Mouse (Mus musculus): ENCODE measurements around the gene Nosip.
A peak's percentile ranks its signal among the peaks of the same experiment; 100 is the strongest.
"Not testable (repeated sequence)": the region's sequence is repeated elsewhere in the genome, so short reads cannot be mapped to it uniquely, and the experiment has no call there.

The Nosip gene

DNA sequence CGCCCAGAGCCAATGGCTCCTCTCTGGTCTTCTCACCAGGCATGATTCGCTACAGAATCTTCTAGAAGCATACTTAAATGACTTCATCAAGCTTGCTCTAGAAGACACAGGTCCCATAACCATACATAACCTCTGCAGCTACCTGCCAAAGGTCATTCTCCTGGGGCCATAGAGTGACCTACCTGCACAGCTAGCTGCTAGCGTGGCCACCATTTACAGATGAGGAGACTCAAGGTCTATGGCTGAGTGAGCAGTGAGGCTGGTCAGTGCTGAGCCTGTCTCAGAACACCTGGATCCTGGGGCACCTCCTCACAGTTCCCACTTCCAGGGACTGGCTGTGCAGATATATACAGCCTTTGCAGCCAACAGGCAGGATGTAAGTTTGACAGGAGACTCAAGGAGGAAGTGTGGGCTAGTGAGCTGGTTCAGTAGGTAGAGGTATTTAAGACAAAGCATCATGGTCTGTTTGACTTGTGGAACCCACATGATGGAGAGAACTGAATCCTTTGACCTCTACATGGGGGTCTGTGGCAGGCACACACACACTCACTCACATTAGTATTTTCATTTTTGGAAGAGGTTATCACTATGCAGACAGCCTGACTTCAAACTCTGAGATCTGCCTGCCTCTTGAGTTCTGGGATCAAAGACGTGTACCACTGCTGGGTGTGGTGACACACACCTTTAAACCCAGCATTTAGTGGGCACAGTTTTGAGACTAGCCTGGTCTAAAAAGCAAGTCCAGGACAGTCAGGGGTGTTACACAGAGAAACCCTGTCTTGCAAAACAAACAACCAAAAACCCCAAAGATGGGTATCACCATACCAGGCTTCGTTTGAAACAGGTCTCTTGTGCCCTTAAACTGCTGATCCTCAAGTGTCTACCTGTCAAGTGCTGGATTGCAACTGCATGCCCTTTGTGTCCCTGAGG lies 57.8 kb downstream of the Nosip start:
- no peak for DNase-seq

DNA sequence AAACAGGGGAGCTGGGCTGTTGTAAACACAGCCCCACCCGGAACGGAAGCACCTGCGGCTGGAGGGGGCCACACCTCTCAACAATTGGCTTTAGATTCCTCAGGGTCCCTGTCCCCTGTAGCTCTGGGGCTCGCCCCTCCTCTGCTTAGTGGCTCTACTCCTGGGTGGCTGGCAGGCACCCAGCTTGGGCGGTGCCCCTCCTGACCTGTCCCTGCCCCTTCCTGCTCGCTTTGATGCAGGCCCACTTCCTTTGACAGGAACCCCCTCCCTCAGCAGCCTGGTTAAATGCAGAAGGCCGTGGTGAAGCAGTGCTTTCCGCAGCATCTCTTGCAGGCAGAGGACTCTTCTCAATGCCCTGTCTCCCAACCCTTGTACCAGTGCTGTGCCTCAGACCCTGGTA lies 59.2 kb downstream of the Nosip start:
- DNase-seq: no peak

GRCm38 (mm10) chr7:45121966-45122365 lies 59.7 kb downstream of the Nosip start:
- no peak for DNase-seq

DNA sequence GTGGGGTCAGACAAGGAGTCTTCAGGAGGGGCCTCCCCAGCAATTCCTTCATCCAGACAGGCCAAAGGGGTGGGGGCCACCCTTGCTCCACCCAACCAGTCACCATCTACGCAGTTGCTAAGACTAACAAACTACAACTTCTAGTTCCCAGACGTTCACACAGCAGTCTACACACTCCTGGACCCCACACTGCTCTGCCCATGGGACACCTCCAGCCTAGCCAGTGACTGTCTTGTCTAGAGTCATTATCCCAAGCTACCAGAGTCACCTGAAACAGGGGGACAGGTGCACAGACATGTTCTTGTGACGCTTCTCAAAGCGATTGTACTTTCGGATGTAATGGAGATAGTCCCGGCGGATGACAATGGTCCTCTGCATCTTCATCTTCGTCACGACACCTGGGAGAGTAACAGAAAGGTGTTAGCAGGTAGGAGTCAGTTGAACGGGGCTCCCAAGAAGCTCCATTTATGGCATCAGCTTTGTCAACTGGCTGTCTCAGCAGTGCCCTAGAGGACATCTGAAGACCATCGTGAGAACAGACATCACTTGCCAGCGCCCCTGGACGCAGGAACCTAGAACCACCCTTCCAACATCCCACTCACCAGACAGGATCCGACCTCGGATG lies 60.4 kb downstream of the Nosip start:
- DNase-seq: no peak

DNA sequence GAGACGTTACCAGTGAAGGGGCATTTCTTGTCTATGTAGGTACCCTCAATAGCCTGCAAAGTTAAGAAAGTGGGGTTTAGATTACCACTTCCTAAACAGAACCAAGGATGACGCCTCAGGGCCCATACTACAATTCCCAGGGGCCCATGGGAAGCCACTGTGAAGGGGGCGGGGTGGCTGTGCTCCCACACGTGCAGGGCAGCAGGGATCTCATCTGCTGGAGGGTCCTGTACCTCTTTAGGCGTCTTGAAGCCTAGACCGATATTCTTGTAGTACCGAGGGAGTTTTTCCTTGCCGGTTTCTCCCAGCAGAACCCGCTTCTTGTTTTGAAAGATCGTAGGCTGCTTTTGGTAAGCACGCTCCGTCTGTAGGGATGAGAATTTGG lies 60.9 kb downstream of the Nosip start:
- no peak for DNase-seq

- peak; percentile 99 for DNase-seq
These were observed 62.3 kb downstream of the Nosip start, which contains the start of gene Rps11 for GRCm38 (mm10) chr7:45124224-45125143. Rps11 (minus strand) TSS chr7:45124439.

- no peak for DNase-seq
These were observed 62.9 kb downstream of the Nosip start for GRCm38 (mm10) chr7:45125144-45125600.

DNA sequence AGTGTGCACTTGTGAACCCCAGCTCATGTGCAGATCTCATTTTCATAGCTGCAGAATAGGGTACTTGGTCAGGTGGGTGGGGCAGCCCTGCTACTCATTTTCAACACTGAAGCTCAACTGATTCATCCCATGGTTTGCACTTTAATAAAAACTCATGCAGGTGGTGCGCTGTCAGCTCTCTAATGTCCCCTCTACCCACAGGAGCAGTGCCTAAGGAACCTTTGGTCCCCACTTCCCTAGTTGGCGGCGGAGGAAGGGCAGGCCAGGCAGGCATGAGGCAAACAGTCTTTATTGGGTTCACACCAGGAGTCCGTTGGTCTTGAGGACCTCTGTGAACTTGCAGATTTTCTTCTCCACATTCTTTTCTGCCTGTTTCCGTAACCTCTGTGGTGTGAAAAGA lies 63.4 kb downstream of the Nosip start:
- DNase-seq: not testable (repeated sequence)

GRCm38 (mm10) chr7:45126147-45126843 lies 64.1 kb downstream of the Nosip start:
- no peak for DNase-seq

DNA sequence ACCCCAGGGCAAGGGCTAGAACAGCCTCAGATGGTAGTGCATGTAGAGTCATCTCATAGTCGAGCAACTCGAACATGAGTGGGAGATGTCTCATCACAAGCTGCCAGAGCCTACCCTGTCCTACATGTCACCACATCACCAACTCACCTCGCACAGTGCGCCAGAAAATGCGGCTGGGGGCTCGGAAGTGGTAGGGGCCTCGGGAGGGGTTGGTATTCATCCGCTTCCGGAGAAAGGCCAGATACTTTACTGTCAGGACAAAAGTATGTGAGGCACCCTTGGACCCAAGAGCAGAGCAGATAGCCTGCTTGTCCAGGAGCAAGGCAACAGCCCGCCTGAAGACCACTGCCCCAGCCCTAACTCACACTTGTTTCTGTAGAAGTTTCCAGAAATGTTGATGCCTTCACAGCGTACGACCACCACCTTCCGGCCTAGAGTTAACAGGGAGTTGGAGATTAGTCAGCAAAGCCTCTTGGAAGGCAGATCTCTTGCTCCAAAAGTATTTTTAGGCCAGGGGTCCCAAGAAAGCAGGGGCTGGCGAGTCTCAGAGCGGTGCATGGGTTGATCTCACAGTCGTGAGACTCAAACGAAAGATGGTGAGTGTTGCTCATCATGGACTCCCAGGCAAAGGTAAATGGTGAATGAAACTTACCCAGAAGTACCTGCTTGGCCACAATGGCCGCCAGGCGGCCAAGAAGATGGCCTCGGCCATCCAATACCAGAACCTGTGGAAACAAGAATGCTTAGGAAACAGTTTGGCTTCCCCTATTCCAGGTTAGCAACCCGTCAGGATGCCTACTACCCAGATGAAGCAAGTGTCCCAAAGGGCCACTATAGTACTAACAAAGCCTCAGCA lies 64.8 kb downstream of the Nosip start:
- DNase-seq: no peak

Measured in right cerebral cortex, postnatal 25 days (tissue).